Mouse (Mus musculus): ENCODE measurements around the gene Ppm1l.

DNA sequence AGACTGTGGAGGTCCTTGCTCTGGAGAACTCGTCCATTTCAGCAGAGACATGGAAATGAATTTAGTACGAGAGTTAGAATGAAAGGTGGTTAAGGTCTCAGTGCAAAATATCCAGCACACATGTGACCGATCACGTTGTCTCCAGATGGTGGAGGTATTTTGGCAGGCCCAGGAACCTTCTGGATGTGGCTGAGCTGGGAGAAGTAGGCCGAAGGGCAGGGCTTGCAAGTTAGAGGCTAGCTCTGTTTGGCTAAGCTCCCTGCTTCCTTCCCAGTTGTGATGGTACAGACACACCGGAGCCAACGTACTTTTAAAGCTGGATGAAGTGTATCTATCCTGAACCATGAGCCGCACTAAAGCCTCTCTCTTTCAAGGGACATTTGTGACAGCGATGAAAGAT lies 76.4 kb downstream of the Ppm1l start:
- TF ChIP-seq CTCF (IDR thresholded peaks at IDR 0.05; ENCODE audit: low read depth) (no peak), EP300 (optimal IDR thresholded peaks at IDR 0.05) (no peak)

All from stomach, postnatal 0 days (tissue).